Mouse (Mus musculus): Measurements from ENCODE around the gene Ptprt.
"Not testable (repeated sequence)": the region's sequence is repeated elsewhere in the genome, so short reads cannot be mapped to it uniquely, and the experiment has no call there.

The Ptprt gene

DNA sequence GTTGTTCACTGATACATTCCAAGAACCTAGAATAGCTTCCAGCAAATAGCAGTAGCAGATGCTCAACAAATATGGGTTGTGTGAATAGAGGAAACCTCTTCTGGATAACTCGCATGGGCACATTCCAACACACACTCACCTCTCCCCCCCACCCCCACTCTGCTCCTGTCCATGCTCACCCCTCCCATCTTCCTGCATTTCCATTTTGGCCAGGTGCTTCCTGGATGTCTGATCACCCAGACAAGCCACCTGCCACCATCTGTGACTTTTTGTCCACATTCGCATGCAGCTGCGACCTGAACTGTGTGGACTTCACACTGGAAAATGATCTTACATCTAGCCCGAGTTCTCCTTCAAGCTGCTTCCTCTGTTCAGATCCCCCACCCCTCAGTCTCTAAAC lies 1115.5 kb downstream of the Ptprt start:
- no peak for DNase-seq (ENCODE audit: low read depth, low spot score)

DNA sequence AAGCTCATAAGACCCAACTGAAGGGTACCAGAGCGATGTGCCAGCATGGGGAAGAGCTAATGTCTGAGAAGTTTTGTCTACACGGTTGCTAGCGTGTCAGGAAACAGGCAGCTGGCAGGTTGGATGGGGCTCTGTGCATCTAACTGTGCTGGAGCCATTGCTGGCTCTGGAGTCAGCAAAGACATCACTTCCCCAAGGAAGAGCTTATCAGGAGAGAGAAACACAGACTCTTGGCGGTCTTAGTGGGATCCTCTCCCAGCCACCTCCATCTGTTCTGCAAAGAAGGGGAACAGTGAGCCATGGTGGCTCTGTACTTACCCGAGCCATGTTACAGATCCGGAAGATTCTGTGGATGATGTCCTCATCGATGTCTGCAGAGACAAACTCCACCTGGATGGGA lies 1126.8 kb downstream of the Ptprt start:
- DNase-seq (ENCODE audit: low read depth, low spot score) = no peak

DNA sequence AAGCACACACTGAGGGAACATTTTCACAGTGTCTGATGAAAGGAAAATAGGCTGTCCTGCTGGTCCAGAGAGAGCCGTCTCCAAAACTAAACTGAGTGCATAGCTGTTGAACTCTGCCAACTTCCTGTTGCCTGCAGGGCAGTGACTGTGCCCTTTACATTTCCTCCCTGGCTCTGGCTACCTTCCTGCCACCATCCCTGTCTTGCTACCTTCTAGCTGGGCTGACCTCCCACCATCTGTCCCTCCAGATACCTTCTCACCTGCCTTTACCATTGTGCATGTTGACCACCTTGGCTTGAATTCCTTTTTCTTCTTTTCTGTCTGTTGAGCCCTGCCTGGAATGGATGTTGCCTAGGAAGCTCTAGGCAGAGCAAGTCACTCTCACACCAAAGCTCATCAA lies 1133.8 kb downstream of the Ptprt start:
- no peak for DNase-seq (ENCODE audit: low read depth, low spot score)

DNA sequence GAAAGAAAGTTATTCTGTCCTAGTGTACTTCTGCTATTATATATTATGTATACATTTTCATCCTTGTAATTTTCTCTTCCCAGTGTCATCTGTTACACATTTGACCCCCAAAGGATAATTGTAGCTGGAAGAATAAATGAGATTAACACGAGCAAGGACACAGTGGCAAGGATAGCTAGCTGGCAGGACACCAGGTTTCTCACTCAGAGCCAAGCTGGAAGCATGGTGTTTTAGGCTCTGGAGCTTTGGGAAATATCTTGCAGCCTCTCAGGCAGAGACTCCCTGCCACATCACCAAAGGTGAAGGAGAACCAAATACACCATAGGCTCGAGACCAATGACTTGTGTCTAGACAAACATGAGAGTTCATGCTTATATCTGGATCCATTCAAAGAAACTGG lies 1141.3 kb downstream of the Ptprt start:
- no peak for DNase-seq (ENCODE audit: low read depth, low spot score)

DNA sequence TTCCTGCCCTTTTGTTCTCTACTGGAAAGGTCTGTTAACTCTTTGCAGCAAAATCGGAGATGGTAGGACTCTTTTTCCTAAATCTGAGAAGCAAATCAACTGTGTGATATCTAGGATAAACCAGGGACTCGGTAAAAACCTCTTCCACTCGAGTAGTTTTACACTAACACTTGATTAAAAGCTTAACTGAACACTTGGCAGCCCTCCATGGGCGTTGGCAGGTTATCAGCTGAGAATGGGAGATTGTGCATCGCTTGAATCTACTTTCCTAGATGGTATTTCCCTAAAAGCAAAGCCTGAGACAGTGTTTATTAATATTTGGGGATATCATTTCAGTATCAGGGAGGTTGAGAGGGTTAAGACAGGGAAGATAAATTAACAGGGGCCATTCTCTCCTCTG lies 1144.0 kb downstream of the Ptprt start:
- no peak for DNase-seq (ENCODE audit: low read depth, low spot score)

DNA sequence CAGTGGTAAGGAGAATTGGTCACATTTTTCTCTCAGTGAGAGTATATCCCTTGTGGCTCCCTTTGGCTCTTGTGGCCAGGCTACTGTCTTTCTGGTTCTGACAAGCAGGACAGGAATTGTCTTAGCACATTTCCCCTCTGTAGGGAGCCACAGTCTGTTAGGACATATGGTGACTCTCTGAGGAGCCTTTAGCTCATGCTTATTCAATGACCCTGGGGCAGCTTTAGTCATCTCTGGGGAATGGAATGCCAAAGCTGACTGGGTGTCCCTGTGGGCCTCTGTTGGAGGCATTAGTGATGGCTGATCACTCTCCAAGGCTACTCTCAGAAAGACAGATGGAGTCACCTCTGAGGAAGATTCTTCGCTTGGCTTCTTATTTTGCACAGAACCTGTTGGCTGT lies 1147.7 kb downstream of the Ptprt start:
- DNase-seq (ENCODE audit: low read depth, low spot score) = no peak

DNA sequence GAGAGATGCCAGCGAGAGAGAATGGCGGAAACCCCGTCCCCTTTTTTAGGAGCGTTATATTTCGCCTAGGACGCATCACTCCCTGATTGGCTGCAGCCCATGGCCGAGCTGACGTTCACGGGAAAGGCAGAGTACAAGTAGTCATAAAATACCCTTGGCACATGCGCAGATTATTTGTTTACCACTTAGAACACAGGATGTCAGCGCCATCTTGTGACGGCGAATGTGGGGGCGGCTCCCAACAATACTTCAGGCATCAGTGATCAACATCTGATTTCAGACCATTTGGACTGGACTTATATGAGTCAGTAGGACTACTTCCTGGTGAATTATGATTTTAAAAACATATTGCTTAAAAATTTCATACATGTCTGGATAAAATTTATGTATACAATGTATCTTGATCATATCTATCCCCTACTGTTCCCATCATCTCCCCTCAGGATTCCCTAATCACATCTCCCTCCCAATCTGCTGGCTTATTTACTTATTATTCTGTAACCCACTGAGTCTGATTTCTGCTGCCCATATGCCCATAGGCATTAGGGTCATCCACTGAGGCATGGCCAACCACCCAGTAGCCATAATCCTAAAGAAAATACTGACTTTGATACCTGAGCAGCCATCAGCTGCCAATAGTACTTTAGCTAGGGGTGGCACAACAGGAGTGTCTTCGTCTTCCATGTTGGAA lies 1148.9 kb downstream of the Ptprt start:
- not testable (repeated sequence) for DNase-seq (ENCODE audit: low read depth, low spot score)

DNA sequence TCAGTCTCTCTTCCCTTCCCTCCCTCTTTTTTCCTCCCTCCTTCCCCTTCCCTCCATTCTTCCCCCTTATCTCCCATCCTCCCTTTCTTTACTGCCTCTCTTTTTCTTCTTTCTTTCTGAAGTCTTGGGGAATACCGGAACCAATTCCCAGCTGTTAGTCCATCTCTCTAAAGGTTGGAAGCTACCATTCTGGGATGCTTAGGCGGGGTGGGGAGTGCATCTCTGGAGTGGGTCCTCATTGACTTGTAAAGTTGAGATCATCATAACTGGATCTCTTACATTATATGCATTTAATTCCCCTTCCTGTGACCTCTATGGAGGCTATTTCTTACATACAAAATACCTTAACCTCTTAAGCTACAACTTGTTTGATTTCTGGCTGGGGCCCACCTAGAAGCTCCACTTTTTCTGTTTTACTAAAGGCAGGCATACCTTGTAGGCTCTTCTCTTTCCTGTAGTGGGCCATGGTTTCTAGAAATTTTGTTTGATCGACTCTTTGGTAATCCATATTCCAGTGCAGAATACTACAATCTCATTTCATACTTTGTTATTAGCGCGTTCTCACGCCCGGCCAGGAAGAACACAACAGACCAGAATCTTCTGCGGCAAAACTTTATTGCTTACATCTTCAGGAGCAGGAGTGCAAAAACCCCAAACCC lies 1149.7 kb downstream of the Ptprt start:
- no peak for DNase-seq (ENCODE audit: low read depth, low spot score)

DNA sequence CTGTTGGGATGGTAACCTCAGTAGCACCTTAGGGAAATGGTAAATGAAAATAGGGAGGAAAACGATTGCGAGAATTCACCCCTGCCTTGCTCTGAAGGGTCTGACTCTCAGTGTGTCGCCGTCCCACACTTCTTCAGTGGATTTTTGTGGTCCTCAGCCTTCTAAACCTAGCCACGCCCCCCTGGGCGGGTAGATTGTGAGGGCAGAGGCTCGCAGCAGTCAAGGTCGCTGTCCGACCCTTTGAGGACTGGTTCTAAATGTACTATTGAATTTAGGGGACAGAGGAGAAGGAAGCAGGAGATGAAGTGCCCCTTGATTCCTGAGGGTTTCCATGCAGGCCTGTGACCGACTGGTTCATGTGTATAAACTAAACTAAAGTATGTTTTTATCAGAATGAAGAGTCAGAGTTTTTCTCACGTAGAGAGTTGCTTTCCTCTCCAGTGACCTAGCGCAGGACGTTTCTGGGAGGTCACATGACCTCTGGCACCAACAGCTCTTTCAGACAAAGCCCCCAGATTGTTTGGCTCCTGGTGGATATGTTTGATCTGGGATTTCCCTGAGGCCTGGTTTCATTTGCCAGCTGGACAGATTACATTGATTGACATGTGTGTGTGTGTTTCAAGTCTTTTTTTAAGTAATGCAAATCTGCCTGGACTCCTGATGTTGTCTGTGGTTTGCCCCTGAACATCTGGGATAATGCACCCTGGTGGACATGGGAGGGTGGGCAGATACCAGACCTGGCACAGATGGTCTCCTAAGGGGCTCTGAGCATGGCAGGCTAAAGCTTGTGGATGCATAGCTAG lies 1161.6 kb downstream of the Ptprt start:
- no peak for DNase-seq (ENCODE audit: low read depth, low spot score)

DNA sequence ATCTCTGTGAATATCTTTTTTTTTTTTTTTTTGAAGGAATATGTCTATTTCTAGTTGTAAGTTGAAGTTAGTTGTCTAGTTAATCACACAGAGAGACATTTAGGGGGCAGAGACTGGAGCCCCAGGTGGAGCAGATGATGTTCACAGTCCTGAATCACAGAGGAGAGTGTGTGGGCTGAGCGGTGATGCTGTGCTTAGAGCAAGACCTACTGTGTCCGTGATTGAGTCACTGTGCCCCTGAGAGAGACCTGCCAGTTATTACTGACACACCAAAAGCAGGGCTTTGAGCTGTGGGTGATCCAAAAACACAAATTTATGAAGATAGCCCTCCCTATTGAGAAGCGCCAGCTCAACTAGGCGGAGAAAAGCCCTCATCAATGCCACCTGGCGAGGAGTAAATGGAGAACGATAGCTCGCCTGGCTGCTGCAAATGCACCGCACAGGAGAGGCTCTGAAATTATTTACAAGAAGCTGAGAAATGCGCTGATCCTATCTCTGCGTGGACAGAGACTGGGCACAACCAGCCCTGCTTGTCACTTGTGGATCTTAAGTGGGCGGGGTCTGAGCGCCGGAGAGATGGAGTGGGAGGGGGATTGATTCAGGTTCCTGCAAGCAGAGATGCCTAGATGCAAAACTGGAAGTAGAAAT lies 1162.4 kb downstream of the Ptprt start:
- no peak for DNase-seq (ENCODE audit: low read depth, low spot score)

DNA sequence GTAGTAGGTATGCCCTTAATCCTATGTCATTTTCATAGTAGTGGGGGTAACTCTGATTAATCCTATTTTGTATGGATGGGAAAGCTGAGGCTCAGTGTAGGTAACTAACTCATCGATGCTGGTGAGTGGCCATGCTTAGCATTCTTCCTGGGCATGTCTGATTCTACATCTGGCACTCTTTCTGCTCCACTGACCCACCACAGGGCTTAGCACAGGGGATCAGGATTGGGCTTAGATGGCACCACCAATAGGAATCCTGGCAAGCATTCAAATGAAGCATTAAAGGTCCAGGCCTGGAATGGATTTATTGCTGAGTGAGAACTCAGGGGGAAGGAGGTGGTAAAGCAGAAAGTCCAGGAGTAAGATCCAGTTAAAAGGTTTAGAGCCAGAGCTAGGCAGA lies 1179.2 kb downstream of the Ptprt start:
- no peak for DNase-seq (ENCODE audit: low read depth, low spot score)

DNA sequence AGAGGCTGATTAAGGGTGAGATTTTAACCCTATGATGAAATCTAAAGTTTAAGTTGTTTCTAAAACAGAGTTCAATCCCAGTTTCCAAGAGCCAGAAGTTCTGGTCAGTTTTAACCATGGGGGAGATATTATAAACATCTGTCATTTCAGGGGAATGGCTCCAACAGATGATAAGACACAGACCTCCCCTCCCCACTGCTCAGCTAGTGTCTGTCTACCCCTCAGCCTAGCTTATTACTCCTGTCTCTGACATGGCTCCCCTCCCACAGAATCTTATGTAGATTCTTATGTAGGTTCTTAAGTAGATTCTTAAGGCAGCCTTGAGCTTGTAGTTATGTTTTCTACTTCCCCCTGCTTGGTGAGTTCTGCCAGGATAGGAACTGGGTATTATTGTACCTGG lies 1180.5 kb downstream of the Ptprt start:
- no peak for DNase-seq (ENCODE audit: low read depth, low spot score)
